Mouse (Mus musculus) neural tube, embryonic 11.5 days (tissue): ENCODE results near the gene Zfyve19. TPM values are rescaled to one million over a fixed set of nuclear protein-coding genes. Genes with fewer than 3 reads are reported as not detected.
A peak's percentile ranks its signal among the peaks of the same experiment; 100 is the strongest.

Source experiments
- ATAC-seq: fragments of 200-750 bp; cut with Nextera tagmentation; 2 replicates; pipeline ENCODE4 v1.8.0; 2017; ENCODE audit warnings: moderate number of reproducible peaks, mild to moderate bottlenecking, moderate TSS enrichment, moderate library complexity; ENCODE audit not compliant: insufficient read depth, low FRiP score, low TSS enrichment
- DNase-seq: peaks from one replicate; pipeline ENCODE4 v3.0.0-alpha.2; 2015; ENCODE audit warnings: low spot score
- H3K27ac ChIP-seq: fragments of 300-500 bp; sonication (generic); 2 replicates; pipeline ENCODE4 v1.5.1; 2014; ENCODE audit warnings: low read depth, mild to moderate bottlenecking, low read length
- H3K27me3 ChIP-seq: fragments of 300-500 bp; sonication (generic); 2 replicates; pipeline ENCODE4 v1.6.1; 2014; ENCODE audit warnings: mild to moderate bottlenecking, low read length, mixed read lengths; ENCODE audit not compliant: control insufficient read depth, insufficient read depth
- H3K36me3 ChIP-seq: fragments of 300-500 bp; sonication (generic); 2 replicates; pipeline ENCODE4 v1.6.1; 2014; ENCODE audit warnings: mild to moderate bottlenecking, low read length, moderate library complexity, mixed read lengths; ENCODE audit not compliant: control insufficient read depth, insufficient read depth
- H3K4me1 ChIP-seq: fragments of 300-500 bp; sonication (generic); 2 replicates; pipeline ENCODE4 v1.6.1; 2014; ENCODE audit warnings: low read length, mixed read lengths; ENCODE audit not compliant: control insufficient read depth, insufficient read depth
- H3K4me2 ChIP-seq: fragments of 300-500 bp; sonication (generic); 2 replicates; pipeline ENCODE4 v1.6.1; 2014; ENCODE audit warnings: low read depth, mild to moderate bottlenecking, moderate library complexity
- H3K4me3 ChIP-seq: fragments of 300-500 bp; sonication (generic); 2 replicates; pipeline ENCODE4 v1.5.1; 2014; ENCODE audit warnings: low read depth, low read length
- H3K9ac ChIP-seq: fragments of 300-500 bp; sonication (generic); 2 replicates; pipeline ENCODE4 v1.6.1; 2014; ENCODE audit warnings: mild to moderate bottlenecking, low read length
- H3K9me3 ChIP-seq: fragments of 300-500 bp; sonication (generic); 2 replicates; pipeline ENCODE4 v1.6.1; 2016; ENCODE audit warnings: low read length; ENCODE audit not compliant: control insufficient read depth
- WGBS: fragments of 180-500 bp; shearing (Covaris S2); extraction: QIAGEN DNeasy Blood & Tissue Kit; methylation state at CpG from one replicate; pipeline ENCODE4 v1.1.7; 2014; 5-methylcytosine and 5-hydroxymethylcytosine counted together
- polyA plus RNA-seq: library from polyadenylated mRNA; unstranded; fragments of >200 nt; fragmentation: Nextera tagmentation; extraction: Ambion mirVana; gene quantifications from 2 replicates; pipeline ENCODE4 v1.2.1, GENCODE M21; 2014

The Zfyve19 gene
- polyA plus RNA-seq, 1 experiment from 2014 or later: 52.5 TPM

- no peak overlapping the region for H3K27ac ChIP-seq
- ATAC-seq (peak; percentile 63; the same call in 1 of the 2 replicates), DNase-seq (peak; percentile 86)
- H3K9ac ChIP-seq: no peak overlapping the region
- WGBS: 20% methylated on average over 11 of the region's 11 CpGs
- no peaks in the 10 kb centered on the region for H3K36me3 ChIP-seq
- no peaks in the 10 kb centered on the region for H3K9me3 ChIP-seq
- no peaks in the 10 kb centered on the region for H3K27me3 ChIP-seq
- no peaks in the 10 kb centered on the region for H3K4me1 ChIP-seq
- H3K4me2 ChIP-seq: 0 out of 2 replicates have a peak overlapping the region, but pooled peaks have one; percentile 5
- no peak overlapping the region for H3K4me3 ChIP-seq
Measured at GRCm38 (mm10) chr2:119250826-119251478, 42.5 kb downstream of the Zfyve19 start.

- WGBS: 17% methylated on average over 7 of the region's 7 CpGs
- H3K4me2 ChIP-seq: no peak overlapping the region
- H3K9ac ChIP-seq: no peak overlapping the region
- H3K27me3 ChIP-seq: no peaks in the 10 kb centered on the region
- ATAC-seq (no peak), DNase-seq (no peak)
- H3K9me3 ChIP-seq: no peaks in the 10 kb centered on the region
- no peak overlapping the region for H3K27ac ChIP-seq
- no peaks in the 10 kb centered on the region for H3K36me3 ChIP-seq
- no peak overlapping the region for H3K4me3 ChIP-seq
- no peaks in the 10 kb centered on the region for H3K4me1 ChIP-seq
Measured at GRCm38 (mm10) chr2:119254976-119255375, 46.6 kb downstream of the Zfyve19 start.

- Histone ChIP-seq H3K4me3 (no peak overlapping the region), H3K36me3 (no peaks in the 10 kb centered on the region), H3K9me3 (no peaks in the 10 kb centered on the region), H3K27me3 (no peaks in the 10 kb centered on the region), H3K4me2 (no peak overlapping the region), H3K27ac (no peak overlapping the region), H3K4me1 (no peaks in the 10 kb centered on the region), H3K9ac (no peak overlapping the region)
- ATAC-seq (no peak), DNase-seq (no peak)
- WGBS: 85% methylated on average over 1 of the region's 1 CpGs
Measured at GRCm38 (mm10) chr2:119260518-119260917, 52.1 kb downstream of the Zfyve19 start.

GRCm38 (mm10) chr2:119261326-119261725 is 52.9 kb downstream of the Zfyve19 start:
- DNase-seq (no peak), ATAC-seq (no peak)
- Histone ChIP-seq H3K27me3 (no peaks in the 10 kb centered on the region), H3K9ac (no peak overlapping the region), H3K36me3 (no peaks in the 10 kb centered on the region), H3K4me2 (no peak overlapping the region), H3K9me3 (no peaks in the 10 kb centered on the region), H3K27ac (no peak overlapping the region), H3K4me1 (no peaks in the 10 kb centered on the region), H3K4me3 (no peak overlapping the region)
- WGBS: 75% methylated on average over 2 of the region's 2 CpGs

- Histone ChIP-seq H3K9me3 (no peaks in the 10 kb centered on the region), H3K4me1 (no peaks in the 10 kb centered on the region), H3K27me3 (no peaks in the 10 kb centered on the region), H3K9ac (no peak overlapping the region), H3K4me3 (no peak overlapping the region), H3K4me2 (no peak overlapping the region), H3K36me3 (no peaks in the 10 kb centered on the region), H3K27ac (no peak overlapping the region)
- no peak for DNase-seq
- ATAC-seq: no peak
- 50% methylated on average over 8 of the region's 8 CpGs for WGBS
Measured at GRCm38 (mm10) chr2:119262978-119263377, 54.6 kb downstream of the Zfyve19 start.

- no peak for DNase-seq
- Histone ChIP-seq H3K27me3 (no peaks in the 10 kb centered on the region), H3K4me2 (no peak overlapping the region), H3K36me3 (no peaks in the 10 kb centered on the region), H3K27ac (no peak overlapping the region), H3K4me1 (no peaks in the 10 kb centered on the region), H3K4me3 (no peak overlapping the region), H3K9ac (no peak overlapping the region), H3K9me3 (no peaks in the 10 kb centered on the region)
- no peak for ATAC-seq
- WGBS: 85% methylated on average over 5 of the region's 5 CpGs
Measured at GRCm38 (mm10) chr2:119263813-119264212, 55.4 kb downstream of the Zfyve19 start.

Other genes starting within 250 kb of the Zfyve19 start
- 22.2 and 27.7 TPM in 2 replicates for gene Ccdc32, start 179.2 kb upstream of the Zfyve19 start, polyA plus RNA-seq
- 5.7 and 7.0 TPM in 2 replicates for gene Rpusd2, start 173.8 kb upstream of the Zfyve19 start, polyA plus RNA-seq
- 33.2 and 36.0 TPM in 2 replicates for gene Knl1, start 161.5 kb upstream of the Zfyve19 start, polyA plus RNA-seq
- 56.9 and 61.4 TPM in 2 replicates for gene Rad51, start 95.8 kb upstream of the Zfyve19 start, polyA plus RNA-seq
- 41.3 and 49.9 TPM in 2 replicates for gene Rmdn3, start 51.6 kb upstream of the Zfyve19 start, polyA plus RNA-seq
- 3.2 and 3.7 TPM in 2 replicates for gene Gchfr, start 40.8 kb upstream of the Zfyve19 start, polyA plus RNA-seq
- gene Gm14137, start 34.1 kb upstream of the Zfyve19 start, polyA plus RNA-seq: 0.17 and 0.20 TPM in 2 replicates
- 19.4 and 20.3 TPM in 2 replicates for gene Dnajc17, start 178 bp downstream of the Zfyve19 start, polyA plus RNA-seq
- not detected in 2 replicates for gene Ppp1r14d, start 21.3 kb downstream of the Zfyve19 start, polyA plus RNA-seq
- gene Spint1, start 28.7 kb downstream of the Zfyve19 start, polyA plus RNA-seq: 2.7 and 2.8 TPM in 2 replicates
- 2.3 and 2.4 TPM in 2 replicates for gene Rhov, start 62.7 kb downstream of the Zfyve19 start, polyA plus RNA-seq
- 17.4 and 17.8 TPM in 2 replicates for gene Vps18, start 80.1 kb downstream of the Zfyve19 start, polyA plus RNA-seq
- gene Dll4, start 117.2 kb downstream of the Zfyve19 start, polyA plus RNA-seq: 3.1 and 3.8 TPM in 2 replicates
- gene Chac1, start 142.6 kb downstream of the Zfyve19 start, polyA plus RNA-seq: 0.95 and 1.3 TPM in 2 replicates